Mouse (Mus musculus) frontal cortex, adult 2 months (tissue): Measurements from ENCODE around the gene Tbrg4. TPM values are rescaled to one million over a fixed set of nuclear protein-coding genes. Genes with fewer than 3 reads are reported as not detected.

Experiments
- DNase-seq, 2 experiments: peaks; one replicate each; pipeline ENCODE4 v3.0.0; 2022; ENCODE audit warnings: low spot score in 1 of 2; ENCODE audit errors: extremely low spot score in 1 of 2
- polyA plus RNA-seq: library from polyadenylated mRNA; depleted of rRNA; stranded (reverse); fragments of >200 nt; gene quantifications from 2 replicates; pipeline ENCODE4 v1.2.3, GENCODE M21; 2012; rRNA removed

Gene Tbrg4
- polyA plus RNA-seq, 1 experiment = 59.8 TPM

DNA sequence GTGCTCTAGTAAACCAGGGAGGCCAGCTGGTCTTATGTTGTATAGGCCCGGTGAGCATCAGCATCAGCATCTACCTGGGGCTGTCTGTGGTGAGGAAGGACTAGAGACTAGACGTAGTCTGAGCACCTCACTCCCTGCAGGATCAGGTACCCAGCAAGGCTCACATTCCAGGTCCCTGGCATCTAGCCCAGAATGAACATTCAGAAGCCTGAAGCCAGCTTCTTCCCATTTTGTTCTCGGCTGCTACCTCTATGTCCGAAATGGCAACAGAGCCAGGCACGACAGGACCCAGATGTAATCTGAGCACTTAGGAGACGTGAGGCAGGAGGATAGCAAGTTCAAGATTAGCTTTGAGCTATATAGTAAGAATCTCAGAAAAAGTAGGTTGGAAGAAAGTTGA lies 31.0 kb downstream of the Tbrg4 start:
- DNase-seq = no peak

GRCm38 (mm10) chr11:6593406-6593805 lies 32.5 kb downstream of the Tbrg4 start:
- no peak for DNase-seq

- DNase-seq = no peak
These were observed 34.8 kb downstream of the Tbrg4 start for GRCm38 (mm10) chr11:6590933-6591675.

- no peak for DNase-seq
These were observed 36.0 kb downstream of the Tbrg4 start for GRCm38 (mm10) chr11:6589838-6590237.

GRCm38 (mm10) chr11:6588295-6588694 lies 37.6 kb downstream of the Tbrg4 start:
- no peak for DNase-seq

- no peak for DNase-seq
These were observed 38.5 kb downstream of the Tbrg4 start for GRCm38 (mm10) chr11:6587249-6587940.

- DNase-seq = no peak
These were observed 39.2 kb downstream of the Tbrg4 start for GRCm38 (mm10) chr11:6586660-6587059.

DNA sequence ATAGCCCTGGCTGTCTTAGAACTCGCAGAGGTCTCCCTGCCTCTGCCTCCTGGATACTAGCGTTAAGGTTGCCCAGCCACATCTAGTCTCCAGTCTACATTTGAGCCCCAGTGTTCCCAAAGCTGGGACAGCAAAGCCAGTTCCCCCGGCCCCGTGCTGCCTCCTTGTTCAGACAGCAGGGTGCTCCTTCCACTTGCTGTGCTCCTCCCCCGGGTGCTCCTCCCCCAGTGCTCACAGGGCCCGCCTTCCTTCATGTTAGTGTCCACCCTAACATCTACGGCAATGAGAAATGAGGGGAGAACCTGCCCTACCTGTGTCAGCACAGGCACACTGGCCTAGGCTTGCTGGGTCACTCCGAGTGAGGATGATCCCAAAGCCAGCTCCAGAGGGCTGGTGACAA lies 40.1 kb downstream of the Tbrg4 start:
- DNase-seq = no peak

DNA sequence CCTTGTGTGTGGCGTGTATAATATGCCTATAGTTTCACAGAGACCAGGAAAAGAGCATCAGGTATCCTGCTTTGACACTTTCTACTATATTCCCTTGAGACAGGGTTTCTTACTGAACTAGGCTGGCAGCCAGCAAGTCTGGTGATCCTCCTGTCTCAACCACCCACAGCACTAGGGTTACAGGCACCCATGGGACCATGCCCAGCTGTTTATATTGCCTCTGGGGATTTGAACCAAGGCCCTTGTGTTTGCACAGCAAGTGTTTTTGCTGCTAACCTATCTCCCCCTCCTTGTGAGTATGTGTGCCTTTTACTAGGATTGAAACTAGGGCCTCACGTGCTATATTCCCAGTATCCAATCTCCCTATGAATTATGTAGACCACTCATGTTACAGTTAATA lies 44.3 kb downstream of the Tbrg4 start:
- no peak for DNase-seq

DNA sequence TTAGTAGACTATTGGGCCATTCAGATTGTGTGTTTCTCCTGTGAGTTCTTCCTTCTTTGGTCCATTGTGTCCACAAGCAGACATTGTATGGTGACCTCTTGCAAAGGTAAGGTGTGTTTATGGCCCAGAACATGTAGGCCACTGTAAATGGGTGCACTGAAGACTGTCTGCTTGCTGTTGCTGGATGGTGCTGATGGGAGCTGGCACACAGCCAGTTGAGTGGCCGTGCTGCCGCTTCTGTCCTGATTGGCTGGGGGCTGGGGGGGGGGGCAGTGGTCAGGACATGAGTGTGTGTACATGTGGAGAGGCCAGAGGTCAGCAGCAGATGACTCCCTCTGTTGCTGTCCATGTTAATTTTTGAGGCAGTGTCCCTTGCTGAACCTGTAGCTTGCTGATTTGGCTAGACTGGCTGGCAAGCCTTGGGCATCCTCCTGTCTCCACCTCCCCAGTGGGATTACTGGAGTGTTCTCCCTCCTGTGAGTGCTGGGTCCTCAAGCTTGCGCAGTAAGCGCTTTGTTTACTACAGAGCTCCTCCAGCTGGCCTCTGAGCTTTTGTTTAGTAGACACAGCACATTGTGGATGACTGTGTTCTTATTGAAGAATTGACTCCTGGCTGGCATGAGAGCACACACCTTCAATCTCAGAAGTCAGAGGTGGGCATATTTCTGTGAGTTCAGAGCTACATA lies 45.7 kb downstream of the Tbrg4 start:
- no peak for DNase-seq

- DNase-seq = no peak
These were observed 46.5 kb downstream of the Tbrg4 start for GRCm38 (mm10) chr11:6579361-6579760.

GRCm38 (mm10) chr11:6576151-6576550 lies 49.7 kb downstream of the Tbrg4 start:
- no peak for DNase-seq

- no peak for DNase-seq
These were observed 56.5 kb downstream of the Tbrg4 start for GRCm38 (mm10) chr11:6569410-6569777.

DNA sequence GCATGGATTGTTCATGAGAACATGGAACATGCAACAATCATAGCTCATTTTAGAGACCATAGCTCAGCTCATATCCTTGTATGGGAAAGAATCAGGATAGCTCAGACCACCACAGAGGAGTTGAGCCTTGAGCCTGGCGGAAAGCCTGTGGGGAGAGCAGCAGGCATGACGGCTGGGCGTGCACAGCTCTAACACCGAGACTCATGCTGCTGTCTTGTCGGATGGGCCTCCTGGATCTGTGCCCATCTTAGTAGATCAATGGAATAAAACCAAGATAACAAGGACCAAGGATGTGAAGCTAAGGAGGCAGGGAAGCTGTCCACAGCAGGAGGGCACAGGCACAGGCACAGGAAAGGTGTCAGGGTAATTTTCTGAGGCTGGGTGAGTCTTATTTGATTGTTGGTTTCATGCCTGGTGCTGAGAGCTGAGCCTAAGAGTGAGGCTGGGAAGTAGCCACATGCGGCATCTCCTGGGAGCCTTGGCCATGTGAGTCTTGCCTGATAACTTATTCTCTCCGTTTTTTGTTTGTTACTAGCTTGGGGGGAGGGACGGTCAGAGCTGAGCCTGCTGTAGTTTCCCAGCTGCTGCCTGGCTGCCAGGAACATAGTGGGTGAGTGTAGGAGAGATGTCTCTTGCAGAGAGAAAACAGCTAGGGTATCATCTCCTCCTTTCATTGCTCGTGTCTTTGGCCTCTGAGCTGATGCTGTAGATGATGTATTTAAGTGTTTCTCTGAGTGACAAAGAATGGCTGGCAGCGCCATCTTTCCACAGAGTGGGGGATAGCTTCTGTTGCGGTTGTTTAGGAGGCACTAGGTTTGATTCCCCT lies 57.1 kb downstream of the Tbrg4 start:
- peak in 1 of 2 experiments; percentile 65 for DNase-seq

DNA sequence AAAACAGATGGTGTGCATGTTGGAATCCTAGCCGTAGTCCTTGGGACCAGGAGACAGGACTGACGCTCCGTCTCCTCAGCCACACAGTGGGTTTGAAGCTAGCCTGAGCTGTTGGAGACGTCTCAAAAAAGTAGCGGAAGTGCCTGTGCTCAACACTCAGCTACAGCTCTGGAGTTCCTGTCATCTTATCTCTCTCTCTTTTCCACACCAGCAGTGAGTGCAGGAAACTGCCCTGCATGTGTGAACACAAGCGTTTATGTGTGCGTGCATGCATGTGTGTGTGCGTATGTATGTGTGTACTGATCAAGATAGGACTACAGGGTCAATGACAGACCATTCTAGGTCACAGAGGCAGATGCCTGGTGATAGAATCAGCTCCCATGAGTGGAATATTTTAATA lies 57.9 kb downstream of the Tbrg4 start:
- no peak for DNase-seq

- no peak for DNase-seq
These were observed 59.4 kb downstream of the Tbrg4 start for GRCm38 (mm10) chr11:6566496-6566895.

Other genes with a start within 250 kb of the Tbrg4 start
- 119 and 134 TPM in 2 replicates for gene Zmiz2, start 237.0 kb downstream of the Tbrg4 start, polyA plus RNA-seq
- 2,434 and 2,505 TPM in 2 replicates for gene Ppia, start 210.6 kb downstream of the Tbrg4 start, polyA plus RNA-seq
- 75.0 and 80.7 TPM in 2 replicates for gene H2afv, start 181.6 kb downstream of the Tbrg4 start, polyA plus RNA-seq
- 102 and 103 TPM in 2 replicates for gene Purb, start 150.2 kb downstream of the Tbrg4 start, polyA plus RNA-seq
- 0.80 and 0.96 TPM in 2 replicates for gene Myo1g, start 105.1 kb downstream of the Tbrg4 start, polyA plus RNA-seq
- 83.1 and 88.2 TPM in 2 replicates for gene Ccm2, start 79.2 kb downstream of the Tbrg4 start, polyA plus RNA-seq
- 52.2 and 64.5 TPM in 2 replicates for gene Nacad, start 20.0 kb downstream of the Tbrg4 start, polyA plus RNA-seq
- not detected in 2 replicates for gene Wap, start 12.6 kb upstream of the Tbrg4 start, polyA plus RNA-seq
- gene Ramp3, start 32.5 kb upstream of the Tbrg4 start, polyA plus RNA-seq = 18.5 and 30.4 TPM in 2 replicates
- 0.06 TPM in 1 of 2 replicates, not detected in the other for gene Gm11983, start 211.6 kb upstream of the Tbrg4 start, polyA plus RNA-seq